Mouse (Mus musculus) intestine, postnatal 0 days (tissue): ENCODE results near the gene Plch2. TPM values are rescaled to one million over a fixed set of nuclear protein-coding genes. Genes with fewer than 3 reads are reported as not detected.

ENCODE experiments used
- ATAC-seq: fragments of 200-750 bp; cut with Nextera tagmentation; 2 replicates; pipeline ENCODE4 v1.8.0; 2017; ENCODE audit warnings: mild to moderate bottlenecking, moderate TSS enrichment, moderate library complexity
- H3K27ac ChIP-seq: fragments of 300-500 bp; sonication (generic); 2 replicates; pipeline ENCODE4 v1.5.1; 2014; ENCODE audit warnings: mild to moderate bottlenecking, low read depth, low read length, moderate library complexity
- H3K27me3 ChIP-seq: fragments of 300-500 bp; sonication (generic); replicated peaks from 2 replicates; pipeline ENCODE4 v1.6.1; 2014; ENCODE audit warnings: low read length, mixed read lengths; ENCODE audit not compliant: control insufficient read depth, insufficient read depth
- H3K36me3 ChIP-seq: fragments of 300-500 bp; sonication (generic); 2 replicates; pipeline ENCODE4 v1.6.1; 2014; ENCODE audit warnings: mild to moderate bottlenecking, moderate library complexity; ENCODE audit not compliant: control insufficient read depth, insufficient read depth
- H3K4me1 ChIP-seq: fragments of 300-500 bp; sonication (generic); replicated peaks from 2 replicates; pipeline ENCODE4 v1.6.1; 2014; ENCODE audit warnings: antibody characterized with exemption, low read length, mixed read lengths; ENCODE audit not compliant: control insufficient read depth, insufficient read depth
- H3K4me2 ChIP-seq: fragments of 300-500 bp; sonication (generic); replicated peaks from 2 replicates; pipeline ENCODE4 v1.6.1; 2014; ENCODE audit warnings: low read depth, mild to moderate bottlenecking, moderate library complexity
- H3K4me3 ChIP-seq: fragments of 300-500 bp; sonication (generic); 2 replicates; pipeline ENCODE4 v1.5.1; 2014; ENCODE audit warnings: low read depth, low read length
- H3K9ac ChIP-seq: fragments of 300-500 bp; sonication (generic); 2 replicates; pipeline ENCODE4 v1.6.1; 2014; ENCODE audit warnings: mild to moderate bottlenecking, low read depth, low read length
- H3K9me3 ChIP-seq: fragments of 300-500 bp; sonication (generic); 2 replicates; pipeline ENCODE4 v1.6.1; 2016; ENCODE audit warnings: mixed run types; ENCODE audit not compliant: control insufficient read depth
- CTCF ChIP-seq: sonication (generic); IDR thresholded peaks from 2 replicates; pipeline ENCODE4 v1.5.1; 2016; ENCODE audit warnings: low read depth, mild to moderate bottlenecking, control low read depth, antibody characterized with exemption, moderate library complexity
- WGBS: fragments of 180-500 bp; shearing (Covaris S2); extraction: QIAGEN DNeasy Blood & Tissue Kit; methylation state at CpG from one replicate; pipeline ENCODE4 v1.1.7; 2014; 5-methylcytosine and 5-hydroxymethylcytosine counted together
- polyA plus RNA-seq: library from polyadenylated mRNA; unstranded; fragments of >200 nt; fragmentation: Nextera tagmentation; extraction: Ambion mirVana; gene quantifications from 2 replicates; pipeline ENCODE4 v1.2.1, GENCODE M21; 2015

Gene Plch2
- polyA plus RNA-seq, 1 experiment from 2014 or later, result 5.3 TPM

GRCm38 (mm10) chr4:155034787-155035186, 21.8 kb downstream of the Plch2 start:
- H3K27me3 ChIP-seq, result no peaks in the 10 kb centered on the region
- ATAC-seq, result no peak
- H3K4me2 ChIP-seq, result no peak overlapping the region
- no peak for TF ChIP-seq CTCF
- WGBS, result 72% methylated on average over 13 of the region's 13 CpGs
- H3K4me1 ChIP-seq, result no peaks in the 10 kb centered on the region
- H3K4me3 ChIP-seq, result no peak overlapping the region
- H3K36me3 ChIP-seq, result no peaks in the 10 kb centered on the region; the same call in 1 of the 2 replicates
- no peak overlapping the region for H3K9ac ChIP-seq
- no peak overlapping the region for H3K27ac ChIP-seq
- no peaks in the 10 kb centered on the region for H3K9me3 ChIP-seq

- WGBS, result 42% methylated on average over 7 of the region's 7 CpGs
- H3K4me2 ChIP-seq, result no peak overlapping the region
- no peaks in the 10 kb centered on the region for H3K4me1 ChIP-seq
- no peaks in the 10 kb centered on the region for H3K27me3 ChIP-seq
- no peak overlapping the region for H3K27ac ChIP-seq
- no peaks in the 10 kb centered on the region; the same call in 1 of the 2 replicates for H3K36me3 ChIP-seq
- no peak overlapping the region for H3K9ac ChIP-seq
- no peaks in the 10 kb centered on the region for H3K9me3 ChIP-seq
- no peak for ATAC-seq
- TF ChIP-seq CTCF, result no peak
- no peak overlapping the region for H3K4me3 ChIP-seq
Observed at GRCm38 (mm10) chr4:155034202-155034601, 22.4 kb downstream of the Plch2 start.

- H3K9ac ChIP-seq, result no peak overlapping the region
- 57% methylated on average over 6 of the region's 6 CpGs for WGBS
Observed at GRCm38 (mm10) chr4:155033115-155033514, 23.5 kb downstream of the Plch2 start.

GRCm38 (mm10) chr4:155024170-155025010, 32.2 kb downstream of the Plch2 start:
- no peak overlapping the region for H3K27ac ChIP-seq
- no peak overlapping the region for H3K4me3 ChIP-seq
- WGBS, result 90% methylated on average over 11 of the region's 11 CpGs
- TF ChIP-seq CTCF, result no peak
- H3K9ac ChIP-seq, result no peak overlapping the region
- H3K4me2 ChIP-seq, result no peak overlapping the region
- H3K36me3 ChIP-seq, result peaks cover 7% of the 10 kb centered on the region; the same call in 1 of the 2 replicates
- no peaks in the 10 kb centered on the region for H3K4me1 ChIP-seq
- H3K27me3 ChIP-seq, result no peaks in the 10 kb centered on the region
- no peaks in the 10 kb centered on the region for H3K9me3 ChIP-seq
- no peak for ATAC-seq

More at GRCm38 (mm10) chr4:155033115-155033514, 23.5 kb downstream of the Plch2 start:
- H3K27ac ChIP-seq, result no peak overlapping the region
- no peaks in the 10 kb centered on the region for H3K9me3 ChIP-seq
- no peak for ATAC-seq
- H3K27me3 ChIP-seq, result no peaks in the 10 kb centered on the region
- H3K4me1 ChIP-seq, result no peaks in the 10 kb centered on the region
- no peaks in the 10 kb centered on the region for H3K36me3 ChIP-seq
- H3K4me3 ChIP-seq, result no peak overlapping the region
- TF ChIP-seq CTCF, result no peak
- H3K4me2 ChIP-seq, result no peak overlapping the region

GRCm38 (mm10) chr4:155022228-155022855, 34.2 kb downstream of the Plch2 start:
- 0 out of 2 replicates have a peak, but pooled peaks cover 4% of the 10 kb centered on the region for H3K36me3 ChIP-seq
- H3K27me3 ChIP-seq, result no peaks in the 10 kb centered on the region
- H3K4me1 ChIP-seq, result peaks cover 5% of the 10 kb centered on the region; the same call in 1 of the 2 replicates
- H3K9ac ChIP-seq, result no peak overlapping the region
- no peak for TF ChIP-seq CTCF
- no peak overlapping the region for H3K4me2 ChIP-seq
- H3K27ac ChIP-seq, result no peak overlapping the region
- no peaks in the 10 kb centered on the region for H3K9me3 ChIP-seq
- WGBS, result 64% methylated on average over 7 of the region's 7 CpGs
- H3K4me3 ChIP-seq, result no peak overlapping the region
- ATAC-seq, result no peak

- Histone ChIP-seq H3K4me2 (no peak overlapping the region), H3K36me3 (no peaks in the 10 kb centered on the region), H3K27ac (no peak overlapping the region), H3K4me3 (no peak overlapping the region), H3K9ac (no peak overlapping the region), H3K27me3 (no peaks in the 10 kb centered on the region), H3K9me3 (no peaks in the 10 kb centered on the region), H3K4me1 (peaks cover 5% of the 10 kb centered on the region; the same call in 1 of the 2 replicates)
- no peak for ATAC-seq
- 74% methylated on average over 9 of the region's 9 CpGs for WGBS
- no peak for TF ChIP-seq CTCF
Observed at GRCm38 (mm10) chr4:155020813-155021212, 35.8 kb downstream of the Plch2 start.
